Comparison of ENCODE assay signal across 8 mouse cellular contexts in the genomic region with DNA sequence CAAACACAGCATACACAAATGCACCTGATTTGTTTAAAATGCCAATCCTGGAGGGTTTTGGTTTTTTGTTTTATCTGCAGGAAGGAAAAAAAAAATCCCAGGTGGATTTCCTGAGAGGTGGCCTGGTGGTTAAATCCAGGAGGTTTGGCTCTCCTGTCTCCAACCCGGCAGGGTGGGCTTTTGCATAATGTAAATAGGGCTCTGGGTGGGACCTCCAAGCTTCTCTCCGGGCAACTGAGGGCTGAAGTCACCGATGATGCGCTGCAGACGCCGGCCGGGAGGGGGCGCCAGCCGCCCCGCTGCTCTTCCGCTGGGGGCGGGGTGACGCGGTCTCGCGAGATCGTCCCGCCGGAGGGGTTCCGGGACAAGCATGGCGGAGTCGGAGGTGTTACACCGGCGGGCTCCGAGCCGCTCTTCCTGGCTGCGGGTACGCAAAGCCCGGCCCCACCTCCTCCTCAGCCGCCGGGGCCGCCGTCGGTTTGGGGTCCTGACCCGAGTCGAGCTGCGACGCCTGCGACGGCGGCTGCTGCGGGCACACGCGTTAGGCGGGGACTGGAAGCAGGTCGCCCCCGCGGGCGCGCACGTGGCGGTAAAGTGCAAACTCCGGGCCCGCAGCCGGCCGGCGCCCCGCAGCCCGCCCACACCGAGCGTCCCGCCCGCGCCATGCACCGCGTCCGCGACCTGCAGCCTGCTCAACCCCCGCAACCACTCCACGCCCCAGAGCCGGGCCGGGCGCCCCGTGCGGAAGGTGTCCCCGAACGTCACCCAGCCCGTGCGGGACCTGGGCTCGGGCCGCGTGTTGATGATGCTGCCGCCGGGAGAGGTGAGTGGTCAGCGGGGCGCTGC. TPM values are rescaled to one million over a fixed set of nuclear protein-coding genes. Genes with fewer than 3 reads are reported as not detected.
DNase-seq lines count a peak whose midpoint lies in the region; ATAC-seq and TF ChIP-seq lines count a peak whose summit lies in the region.

A gene (plus strand): TSS at position 337 of the 846 bp plus-strand sequence.

- ATAC-seq in activated CD4-positive, CD25-positive, alpha-beta regulatory T cell, adult 4 months: peak; percentile 91
- peak; percentile 88 for ATAC-seq in megakaryocyte progenitor cell, adult 5-6 weeks (replicated peaks; ENCODE audit: poor library complexity)

- H3K4me1 ChIP-seq in cortical plate, adult 2 months (ENCODE audit: control insufficient read depth, insufficient read depth, low read length): peaks cover 2% of the 10 kb centered on the region; the same call in 1 of the 2 replicates

- H3K27ac ChIP-seq in cortical plate, adult 2 months (ENCODE audit: insufficient read depth, low read length): no peak within 1 kb of the TSS

- TF ChIP-seq CTCF in cortical plate, adult 2 months (IDR thresholded peaks at IDR 0.05; ENCODE audit: extremely low read depth, insufficient read depth, low read length): peak; percentile 69

- H3K4me3 ChIP-seq in cortical plate, adult 2 months (ENCODE audit: insufficient read depth, low read length): peak within 1 kb of the TSS; percentile 71

- peak; percentile 54; the same call in 1 of the 2 replicates for TF ChIP-seq POLR2A in cortical plate, adult 2 months (IDR thresholded peaks at IDR 0.05; ENCODE audit: extremely low read depth, insufficient read depth, low read length)

- peak; percentile 97 for DNase-seq in gastrocnemius, postnatal 10 days
- DNase-seq in induced T-regulatory cell, adult 2 months (ENCODE audit: low read depth): peak; percentile 95
- peak; percentile 75 to 88 for DNase-seq in left cerebral cortex, adult 9 months (ENCODE audit: low spot score in 2 of 2)
- peak; percentile 94 for DNase-seq in right cerebral cortex, postnatal 14 days
- peak; percentile 92 for DNase-seq in urinary bladder, postnatal 36 days (ENCODE audit: low spot score in 2 of 2)

RNA-seq across cellular contexts. Expression of the gene that starts here (rescaled TPM):
- 10 to 100 TPM; 11.3 to 14.6 TPM for polyA plus RNA-seq in activated CD4-positive, CD25-positive, alpha-beta regulatory T cell, adult 4 months (2017; shearing (Covaris generic))
- 16.7 and 17.1 TPM in 2 replicates for polyA plus RNA-seq in cortical plate, adult 2 months (2012; rRNA removed)
- total RNA-seq in gastrocnemius, postnatal 10 days (2021): 10 to 100 TPM in 1 of 2 experiments, 1 to 10 TPM in 1; 8.7 to 12.9 TPM
- total RNA-seq in megakaryocyte progenitor cell, adult 5-6 weeks (2015): 26.9 and 28.4 TPM in 2 replicates
- 33.4 and 35.1 TPM in 2 replicates for total RNA-seq in megakaryocyte progenitor cell, adult 5-6 weeks (2017)
